Mouse (Mus musculus) inflammation-experienced regulatory T-cells, adult 16 weeks (primary cell): Measurements from ENCODE around the gene Appl1. TPM values are rescaled to one million over a fixed set of nuclear protein-coding genes. Genes with fewer than 3 reads are reported as not detected.

Experiments
- polyA plus RNA-seq: library from polyadenylated mRNA; unstranded; fragments of 100-300 nt; shearing (Covaris generic); gene quantifications from one replicate; pipeline ENCODE4 v1.2.1, GENCODE M21; 2017

Appl1 gene
- 50.3 TPM for polyA plus RNA-seq

DNA sequence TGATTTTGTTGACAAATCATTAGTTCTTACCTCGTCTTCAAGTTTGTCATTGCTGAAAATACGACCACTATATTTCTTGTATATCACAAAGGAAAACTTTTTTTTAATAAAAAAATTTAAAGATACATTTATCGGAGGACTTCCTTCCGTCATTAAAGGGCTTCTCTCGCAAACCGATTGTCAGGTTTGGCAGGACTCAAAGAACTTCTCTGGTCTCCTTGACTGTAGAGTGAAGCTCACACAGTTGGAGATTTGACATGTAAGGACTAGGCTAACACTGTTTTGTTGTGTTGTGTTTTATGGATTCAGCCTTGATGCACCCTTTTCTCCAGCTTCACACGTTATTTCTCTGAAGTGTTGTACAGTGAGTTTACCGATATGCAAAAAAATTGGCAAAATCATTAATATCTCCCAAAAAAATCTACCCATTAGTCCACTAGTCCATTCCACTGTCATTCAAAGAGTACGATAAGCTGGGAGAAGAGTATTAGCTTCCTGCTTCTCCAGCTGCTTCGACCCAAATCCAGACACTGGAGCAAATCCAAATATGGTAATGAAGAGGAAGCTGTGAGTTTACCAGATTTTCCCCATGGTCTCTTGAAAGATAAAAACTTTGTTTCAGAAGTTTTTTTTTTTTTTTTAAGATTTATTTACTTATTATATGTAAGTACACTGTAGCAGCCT, at the start of gene Appl1:
Appl1 (minus strand) TSS at position 127 of the 684 bp plus-strand sequence.

DNA sequence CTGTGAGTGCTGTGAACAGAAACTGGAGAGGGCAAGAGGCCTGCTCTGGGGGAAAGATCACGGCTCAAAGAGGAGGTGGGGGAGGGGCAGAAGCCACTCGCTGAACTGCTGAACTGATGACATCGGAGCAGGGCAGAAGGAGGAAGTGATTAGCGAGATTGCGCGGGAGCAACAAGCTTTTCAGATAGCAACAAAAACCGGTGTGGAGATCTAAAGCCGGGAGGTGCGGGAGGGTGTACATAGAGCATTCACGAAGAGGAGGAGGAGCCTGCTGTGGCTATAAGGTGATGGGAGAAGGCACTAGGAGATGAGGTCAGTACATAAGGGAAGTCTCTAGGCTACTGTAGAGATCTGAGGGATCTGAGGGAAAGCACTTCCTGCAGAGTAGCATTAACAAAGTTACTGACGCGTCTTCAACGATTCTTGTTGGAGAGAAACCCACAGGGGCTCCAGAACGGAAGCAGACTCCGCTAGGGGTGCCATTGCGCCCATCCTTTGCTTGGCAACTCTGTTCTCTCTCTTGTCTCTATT, 23.2 kb upstream of the Appl1 start, which contains the start of gene Hesx1:
Hesx1 (plus strand) TSS at position 206 of the 531 bp plus-strand sequence.

DNA sequence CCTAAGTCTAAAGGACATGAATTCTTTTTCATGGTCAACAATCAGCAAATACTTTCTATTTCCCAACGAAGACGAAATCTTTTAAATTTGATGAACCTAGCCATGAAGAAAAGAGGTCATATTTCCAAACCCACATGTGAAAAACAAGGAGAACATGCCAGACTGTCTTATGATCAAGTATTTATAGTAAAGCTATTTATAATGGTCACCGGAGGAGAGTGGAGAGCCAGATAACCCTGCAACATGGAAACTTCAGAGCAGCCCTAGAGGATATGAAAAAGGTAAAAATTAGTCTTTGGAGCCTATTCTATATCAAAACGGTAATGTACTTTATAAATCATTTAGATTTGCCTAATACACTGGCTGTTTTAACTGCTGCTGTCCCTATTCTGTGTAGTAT, 76.6 kb downstream of the Appl1 start, which contains the start of gene Asb14:
Asb14 (plus strand) TSS at position 166 of the 400 bp plus-strand sequence.

Other genes starting within 250 kb of the Appl1 start
- gene Asb14, start 76.7 kb downstream of the Appl1 start, polyA plus RNA-seq = 0.34 TPM
- 2.1 TPM for gene Hesx1, start 23.2 kb upstream of the Appl1 start, polyA plus RNA-seq
- 0.49 TPM for gene Il17rd, start 67.7 kb upstream of the Appl1 start, polyA plus RNA-seq
- gene Arhgef3, start 143.7 kb upstream of the Appl1 start, polyA plus RNA-seq = 377 TPM